Mouse (Mus musculus) adrenal gland, adult 18-20 months (tissue): ENCODE data around the gene Ttyh2. TPM values are rescaled to one million over a fixed set of nuclear protein-coding genes. Genes with fewer than 3 reads are reported as not detected.

Experiments
- DNase-seq, 2 experiments: peaks; one replicate each; pipeline ENCODE4 v3.0.0; 2021 to 2022; ENCODE audit warnings: low spot score in 2 of 2
- long read RNA-seq, 2 experiments: library from polyadenylated mRNA; stranded (forward); transcript quantifications; one replicate each; pipeline ENCODE4 v2.0.0; 2021
- total RNA-seq, 2 experiments: library from RNA; stranded (reverse); gene quantifications; 1 replicate in 1 of 2; 2 replicates in 1 of 2; pipeline ENCODE4 v1.2.3; 2021

Ttyh2 gene
- 10 to 100 TPM; 46.0 to 94.2 TPM for total RNA-seq
- long read RNA-seq, experiment 1, transcript Ttyh2-201 (14 exons, 3,486 nt): major isoform, 7 of 26 reads
- long read RNA-seq, experiment 1, partial matches to known transcripts: 16 of 26 reads
- long read RNA-seq, experiment 1, other reads (novel, unspliced or antisense): 2 of 26 reads
- long read RNA-seq, experiment 2, transcript Ttyh2-201 (14 exons, 3,486 nt): major isoform, 13 of 107 reads
- long read RNA-seq, experiment 2, partial matches to known transcripts: 90 of 107 reads
- long read RNA-seq, experiment 2, other reads (novel, unspliced or antisense): 4 of 107 reads

DNA sequence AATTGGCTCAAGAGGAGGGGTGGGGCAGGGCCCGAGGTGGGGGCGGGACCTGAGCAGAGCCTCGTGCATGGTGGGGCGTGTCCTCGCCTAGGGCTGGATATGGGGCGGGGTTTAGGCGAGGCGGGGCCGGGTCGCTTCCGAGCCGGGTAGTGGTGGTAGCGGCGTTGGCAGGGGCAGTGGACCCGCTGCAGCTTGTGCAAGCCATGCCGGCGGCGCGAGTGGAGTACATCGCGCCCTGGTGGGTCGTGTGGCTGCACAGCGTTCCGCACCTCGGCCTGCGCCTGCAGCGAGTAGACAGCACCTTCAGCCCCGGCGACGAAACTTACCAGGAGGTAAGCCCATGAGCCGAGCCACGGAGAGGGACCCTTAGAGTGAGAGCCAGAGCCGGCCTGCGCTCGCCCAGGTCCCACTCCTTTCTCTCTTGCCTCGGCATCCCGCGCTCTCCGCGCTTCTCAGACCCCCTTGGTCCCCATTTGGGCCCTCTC is at the start of gene Ttyh2:
TSS of gene Ttyh2 (plus strand) at position 91 of the 485 bp plus-strand sequence.
- peak; percentile 85 to 86 for DNase-seq

- no peak for DNase-seq
Observed at GRCm38 (mm10) chr11:114626071-114626690, 49.0 kb upstream of the Ttyh2 start.

- no peak for DNase-seq
Observed at GRCm38 (mm10) chr11:114627036-114627435, 48.2 kb upstream of the Ttyh2 start.

DNA sequence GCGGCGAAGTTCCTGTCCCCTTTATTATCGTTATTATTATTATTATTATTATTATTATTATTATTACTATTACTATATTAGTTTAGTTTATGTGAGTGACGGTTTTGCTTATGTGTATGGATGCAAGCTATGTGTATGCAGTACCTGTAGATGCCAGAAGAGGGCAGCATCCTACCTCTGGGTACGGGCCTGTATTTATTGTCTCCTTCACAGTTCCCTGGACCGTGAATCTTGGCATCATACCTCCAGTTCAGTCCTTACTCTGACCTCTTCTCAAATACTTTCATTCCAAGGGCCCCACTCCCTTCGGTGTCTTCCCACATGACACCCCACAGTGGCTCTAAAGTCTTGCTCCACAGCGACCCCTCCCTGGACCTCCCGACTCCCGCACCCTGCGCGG is 47.2 kb upstream of the Ttyh2 start:
- no peak for DNase-seq

- DNase-seq: no peak
Observed at GRCm38 (mm10) chr11:114630044-114630443, 45.2 kb upstream of the Ttyh2 start.

DNA sequence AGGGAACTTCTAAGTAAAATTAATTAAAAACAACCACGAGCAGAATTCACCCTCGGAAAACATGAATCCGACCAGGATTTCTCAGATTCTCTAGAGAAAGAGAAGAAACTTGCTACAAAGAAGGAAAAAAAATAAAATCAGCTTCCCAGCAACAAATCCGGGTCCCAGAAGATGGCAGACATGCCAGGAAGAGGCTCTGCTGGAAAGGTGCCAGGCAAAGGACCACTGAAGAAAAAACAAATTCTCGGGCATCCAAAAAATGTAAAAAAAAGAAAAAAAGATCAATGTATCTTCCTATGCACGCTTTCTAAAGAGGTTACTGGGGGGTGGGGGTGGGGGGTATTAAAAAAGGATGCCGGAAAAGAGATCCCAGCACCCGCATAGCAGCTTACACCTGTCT is 43.0 kb upstream of the Ttyh2 start:
- DNase-seq: no peak

- peak; percentile 74 to 76 for DNase-seq
Observed at GRCm38 (mm10) chr11:114636292-114636691, 38.9 kb upstream of the Ttyh2 start.

DNA sequence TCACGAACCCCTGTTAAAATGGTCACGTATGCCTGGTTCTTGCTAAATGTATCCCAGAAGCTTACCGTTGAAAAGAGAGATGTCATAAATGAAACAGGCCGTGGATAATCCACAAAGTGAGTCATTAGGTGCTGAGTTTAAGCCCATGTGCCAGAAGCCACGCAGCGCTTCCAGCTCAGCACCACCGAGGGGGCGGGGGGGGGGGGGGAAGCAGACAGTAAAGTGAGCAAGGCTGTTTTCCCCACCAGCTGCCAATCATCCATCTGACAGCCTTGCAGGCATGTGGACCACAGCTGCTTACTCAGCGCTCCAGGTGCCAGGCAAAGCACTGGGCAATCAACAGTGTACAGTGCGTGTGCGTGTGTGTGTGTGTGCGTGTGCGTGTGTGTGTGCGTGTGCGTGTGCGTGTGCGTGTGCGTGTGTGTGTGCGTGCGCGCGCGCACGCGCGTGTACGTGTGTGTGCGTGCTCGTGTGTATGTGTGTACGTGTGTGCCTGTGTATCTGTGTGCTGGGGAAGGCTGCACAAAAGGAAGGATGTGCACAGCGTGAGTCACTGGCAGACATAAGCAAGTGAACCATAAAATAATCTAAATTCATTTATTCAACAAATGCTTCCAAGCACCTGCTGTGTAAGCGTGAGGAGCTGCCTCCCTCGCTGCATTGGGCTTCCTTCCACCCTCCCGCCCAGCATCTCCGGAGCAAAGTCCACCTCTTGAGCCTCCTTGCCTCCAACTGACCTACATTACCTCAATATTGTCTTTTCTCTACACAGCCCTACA is 38.3 kb upstream of the Ttyh2 start:
- DNase-seq: no peak

DNA sequence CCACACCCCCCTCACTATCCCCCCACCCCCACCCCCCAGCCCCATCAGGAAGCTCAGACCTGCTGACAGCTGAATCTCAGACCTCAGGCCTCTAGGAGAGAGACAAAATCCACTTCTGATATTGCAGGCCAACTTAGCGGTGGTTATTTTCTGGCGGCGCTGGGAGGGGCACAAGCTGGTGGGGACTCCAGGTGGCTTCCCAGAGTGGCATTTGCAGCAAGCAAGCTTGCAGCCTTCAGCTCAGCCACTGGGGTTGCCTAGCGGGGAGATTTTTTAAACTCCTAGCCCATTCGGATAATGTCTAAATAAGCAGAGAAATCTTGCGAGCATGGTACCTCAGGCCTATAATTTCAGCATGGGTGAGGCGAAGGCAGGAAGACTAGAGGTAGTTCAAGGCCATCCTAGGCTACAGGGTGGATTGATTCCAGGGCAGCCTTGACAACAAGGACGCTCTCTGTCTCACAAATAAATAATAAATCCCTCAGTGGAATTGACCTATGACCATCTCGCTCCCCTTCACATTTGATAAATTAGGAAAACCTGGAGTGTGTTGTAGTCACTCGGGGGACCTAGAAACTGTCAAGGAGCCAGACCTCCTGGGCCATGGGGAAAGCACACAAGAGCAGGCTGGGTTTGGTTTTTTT is 36.5 kb upstream of the Ttyh2 start:
- no peak for DNase-seq

DNA sequence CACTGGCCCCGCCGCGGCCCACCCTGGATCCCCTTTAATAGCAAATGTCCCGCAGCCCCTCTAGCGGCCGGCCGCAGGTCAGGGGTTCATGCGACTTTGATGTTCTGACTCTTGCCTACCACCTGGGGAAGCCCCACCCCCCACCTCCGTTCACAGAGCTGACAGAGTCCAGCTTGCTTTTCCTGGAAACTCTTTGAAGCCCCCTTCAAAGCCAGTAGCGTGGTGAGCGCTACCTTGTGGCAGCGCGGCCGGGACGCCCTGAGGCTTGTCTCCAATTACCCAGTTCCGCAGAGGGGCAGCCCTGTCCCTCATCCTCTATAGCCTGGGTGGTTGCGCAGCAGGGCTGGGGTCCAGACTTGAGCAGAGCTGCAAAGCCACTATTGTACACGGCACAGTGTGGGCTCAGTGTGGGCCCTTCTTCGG is 35.5 kb upstream of the Ttyh2 start:
- no peak for DNase-seq

GRCm38 (mm10) chr11:114640658-114641057 is 34.6 kb upstream of the Ttyh2 start:
- DNase-seq: no peak

GRCm38 (mm10) chr11:114641136-114641535 is 34.1 kb upstream of the Ttyh2 start:
- DNase-seq: no peak

DNA sequence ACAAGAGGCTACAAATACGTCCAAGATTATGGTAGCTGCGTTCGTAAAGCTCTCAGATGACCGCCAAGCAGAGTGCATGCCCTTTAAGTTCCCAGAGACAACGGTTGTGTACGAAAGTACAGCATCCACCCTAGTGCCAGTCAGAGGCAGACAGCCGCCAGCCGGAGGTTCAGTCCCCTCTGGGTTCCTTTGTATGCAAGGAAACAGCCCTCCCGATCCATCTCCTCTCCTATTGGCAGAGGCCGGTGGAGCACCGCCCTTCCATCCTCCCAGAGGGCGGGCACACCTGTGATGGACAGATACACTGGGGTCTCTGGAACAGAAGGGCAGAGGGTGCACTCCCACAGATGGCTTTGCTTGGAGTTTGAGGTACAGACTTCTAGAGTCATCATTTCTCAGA is 33.0 kb upstream of the Ttyh2 start:
- DNase-seq: no peak

- DNase-seq: no peak
Observed at GRCm38 (mm10) chr11:114642926-114643325, 32.3 kb upstream of the Ttyh2 start.

GRCm38 (mm10) chr11:114644122-114644521 is 31.1 kb upstream of the Ttyh2 start:
- DNase-seq: no peak

DNA sequence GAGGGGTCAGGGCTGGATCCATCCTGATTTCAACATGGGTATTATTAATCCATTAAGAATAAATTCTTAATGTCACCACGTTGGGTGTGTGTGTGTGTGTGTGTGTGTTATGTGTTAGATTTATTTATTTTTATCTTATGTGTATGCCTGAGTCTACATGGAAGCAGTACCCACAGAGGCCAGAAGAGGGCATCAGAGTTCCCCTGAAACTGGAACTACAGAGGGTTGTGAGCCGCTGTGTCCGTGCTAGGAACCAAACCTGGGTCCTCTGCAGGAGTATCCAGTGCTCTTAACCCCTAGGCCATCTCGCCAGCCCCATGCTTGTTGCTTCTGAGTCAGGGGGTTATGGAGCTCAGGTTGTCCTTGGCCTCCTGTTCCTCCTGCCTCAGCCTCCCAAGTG is 25.7 kb upstream of the Ttyh2 start:
- DNase-seq: no peak

DNA sequence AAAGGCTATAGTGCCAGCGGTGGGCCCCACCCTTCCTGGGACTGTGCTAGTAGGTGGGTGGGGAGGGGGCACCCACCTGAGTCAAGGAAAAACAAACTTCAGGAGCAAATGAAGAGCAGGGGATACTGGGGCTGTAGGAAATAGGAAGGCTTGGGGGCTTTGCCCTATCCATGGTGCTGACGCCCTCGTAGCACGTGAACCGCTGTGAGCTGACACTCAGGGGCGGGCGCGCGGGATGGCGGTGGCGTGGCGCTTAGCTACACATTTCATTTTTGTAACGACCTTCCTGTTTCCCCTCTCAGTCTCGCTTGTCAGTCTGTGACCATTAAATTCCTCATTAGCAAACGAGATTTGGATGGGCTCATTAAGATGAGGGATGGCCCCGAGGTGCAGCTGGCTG is 22.7 kb upstream of the Ttyh2 start:
- DNase-seq: no peak

GRCm38 (mm10) chr11:114653664-114654063 is 21.6 kb upstream of the Ttyh2 start:
- no peak for DNase-seq

DNA sequence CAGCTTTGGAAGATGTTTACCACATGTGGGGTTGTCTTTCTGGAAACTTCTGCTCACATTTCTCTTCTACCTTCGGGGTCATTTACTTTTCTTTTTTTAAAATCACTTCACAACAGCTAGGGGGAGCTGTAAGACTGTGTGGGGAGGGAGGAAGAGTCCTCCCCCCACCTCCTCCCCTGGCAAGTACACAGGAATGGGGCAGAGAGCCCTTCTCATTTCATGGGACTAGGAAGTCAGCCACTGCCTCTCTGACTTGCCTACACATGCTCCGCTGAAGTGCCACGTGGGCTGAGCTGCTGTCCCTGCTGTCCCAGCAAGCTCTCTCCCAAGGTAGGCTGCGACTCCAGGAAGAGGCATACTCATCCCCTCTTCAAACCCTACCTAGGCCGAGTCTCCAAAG is 20.7 kb upstream of the Ttyh2 start:
- no peak for DNase-seq

DNA sequence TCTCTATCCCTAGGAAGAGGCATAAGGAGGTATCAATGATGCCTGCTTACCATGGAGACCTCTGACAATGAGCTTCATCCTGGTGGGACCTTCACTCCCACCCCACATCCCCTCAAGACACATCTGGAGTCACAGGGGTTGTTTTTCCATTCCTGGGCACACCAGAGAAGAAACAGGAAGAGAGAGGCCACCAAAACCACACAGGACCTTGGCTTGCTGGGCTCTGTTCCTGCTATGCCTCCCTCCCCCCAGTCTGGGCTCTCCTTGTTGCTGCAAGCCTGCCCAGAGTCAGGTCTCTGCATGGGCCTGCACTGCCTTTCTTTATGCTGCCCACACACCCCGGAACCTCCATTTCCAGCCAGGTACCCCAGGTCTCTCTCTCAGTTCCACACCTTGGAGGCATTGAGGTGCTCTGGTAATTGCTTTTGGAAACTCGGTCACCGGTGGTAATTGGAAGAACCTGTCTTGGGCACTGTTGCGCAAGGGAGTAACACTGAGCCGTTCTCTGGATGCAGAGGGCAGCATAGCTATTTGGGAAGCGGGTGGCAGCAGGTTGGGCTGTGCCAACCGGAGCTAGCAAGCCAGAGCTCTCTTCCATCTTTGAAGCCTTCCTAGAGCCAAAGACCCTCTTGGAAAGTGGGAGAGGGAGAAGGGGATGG is 19.8 kb upstream of the Ttyh2 start:
- no peak for DNase-seq
